Mouse (Mus musculus) CD4-positive, CD25-positive, alpha-beta regulatory T cell, adult 9 weeks (primary cell): Measurements from ENCODE around the gene Robo3. TPM values are rescaled to one million over a fixed set of nuclear protein-coding genes. Genes with fewer than 3 reads are reported as not detected.

Experiments used
- polyA plus RNA-seq: library from polyadenylated mRNA; unstranded; fragments of 100-300 nt; shearing (Covaris generic); gene quantifications from one replicate; pipeline ENCODE4 v1.2.1, GENCODE M21; 2017

Robo3 gene
- not detected for polyA plus RNA-seq

GRCm38 (mm10) chr9:37432720-37433421, at the start of gene Robo3:
TSS of gene Robo3 (minus strand) at chr9:37433246.

GRCm38 (mm10) chr9:37401802-37402201, 31.2 kb downstream of the Robo3 start, which contains the start of gene Robo4:
TSS of gene Robo4 (plus strand) at chr9:37401897.

GRCm38 (mm10) chr9:37367301-37368080, 65.6 kb downstream of the Robo3 start, which contains the start of gene Hepacam:
TSS of gene Hepacam (plus strand) at chr9:37367351.

Other genes starting within 250 kb of the Robo3 start
- 4.3 TPM for gene Tmem218, start 225.0 kb downstream of the Robo3 start, polyA plus RNA-seq
- gene Slc37a2, start 177.5 kb downstream of the Robo3 start, polyA plus RNA-seq = 5.2 TPM
- gene Ccdc15, start 84.8 kb downstream of the Robo3 start, polyA plus RNA-seq = 9.7 TPM
- gene Hepacam, start 65.9 kb downstream of the Robo3 start, polyA plus RNA-seq = not detected
- not detected for gene Robo4, start 31.3 kb downstream of the Robo3 start, polyA plus RNA-seq
- 5.7 TPM for gene Msantd2, start 56.1 kb upstream of the Robo3 start, polyA plus RNA-seq
- not detected for gene Esam, start 94.8 kb upstream of the Robo3 start, polyA plus RNA-seq
- not detected for gene Vsig2, start 106.0 kb upstream of the Robo3 start, polyA plus RNA-seq
- gene Nrgn, start 119.7 kb upstream of the Robo3 start, polyA plus RNA-seq = 4.8 TPM
- gene Siae, start 122.5 kb upstream of the Robo3 start, polyA plus RNA-seq = 19.7 TPM
- 1.2 TPM for gene Spa17, start 180.5 kb upstream of the Robo3 start, polyA plus RNA-seq
- 174 TPM for gene Tbrg1, start 224.1 kb upstream of the Robo3 start, polyA plus RNA-seq
- gene Panx3, start 236.0 kb upstream of the Robo3 start, polyA plus RNA-seq = not detected